26 mouse cellular contexts compared by ENCODE assay signal in genomic region chr14:45810630-45811029, GRCm38 (mm10).
DNase-seq lines count a peak whose midpoint lies in the region; ATAC-seq and TF ChIP-seq lines count a peak whose summit lies in the region.
"Had no signal": no experiment of that assay in that cellular context is flagged by ENCODE, and none has a peak within 500 bp of the region (broad histone marks: within the 10 kb centered on the region; RNA-seq: fewer than 3 reads in every experiment).

No protein-coding gene starts in this region.

- TF ChIP-seq EP300 in heart, adult 2 months (IDR thresholded peaks at IDR 0.05; ENCODE audit: insufficient read depth, low read depth, low read length): no peak
- peak; percentile 66; the same call in 1 of the 2 replicates for TF ChIP-seq EP300 in lung, postnatal 0 days (IDR thresholded peaks at IDR 0.05)

- no peak overlapping the region for H3K9ac ChIP-seq in heart, embryonic 11.5 days (ENCODE audit: low read depth, low read length)
- no peak overlapping the region for H3K9ac ChIP-seq in heart, embryonic 13.5 days
- no peak overlapping the region for H3K9ac ChIP-seq in heart, adult 2 months (ENCODE audit: low read depth, low read length)
- H3K9ac ChIP-seq in heart, embryonic 16.5 days (ENCODE audit: low read length): no peak overlapping the region
- H3K9ac ChIP-seq in lung, postnatal 0 days (replicated peaks; ENCODE audit: low read depth): no peak overlapping the region
- H3K9ac ChIP-seq: embryonic facial prominence, embryonic 13.5 days; forebrain, embryonic 12.5 days; forebrain, embryonic 15.5 days; hindbrain, embryonic 14.5 days had no signal

- peak; percentile 28 for DNase-seq in heart, adult 11 months
- DNase-seq in heart, adult 2 months: no peak
- no peak for DNase-seq in heart, postnatal 14 days
- DNase-seq in lung, postnatal 0 days (ENCODE audit: low spot score): peak; percentile 44
- DNase-seq in lung, adult 18-20 months: no peak
- DNase-seq: adrenal gland, adult 8-10 months; adrenal gland, postnatal 25 days; cerebellum, adult 11-12 months; cerebellum, adult 8-10 months; cerebellum, postnatal 10 days; cerebellum, postnatal 36 days; embryo, embryonic 11 days; gastrocnemius, postnatal 25 days; heart, postnatal 4 days had no signal

- no peaks in the 10 kb centered on the region for H3K36me3 ChIP-seq in heart, embryonic 11.5 days (ENCODE audit: control insufficient read depth, insufficient read depth, low read length)
- H3K36me3 ChIP-seq in heart, embryonic 13.5 days: no peaks in the 10 kb centered on the region
- H3K36me3 ChIP-seq in heart, adult 2 months (ENCODE audit: control insufficient read depth, insufficient read depth, low read length): no peaks in the 10 kb centered on the region
- no peaks in the 10 kb centered on the region for H3K36me3 ChIP-seq in heart, embryonic 16.5 days (ENCODE audit: control insufficient read depth, insufficient read depth)
- H3K36me3 ChIP-seq in lung, postnatal 0 days (ENCODE audit: insufficient read depth, low read length): no peaks in the 10 kb centered on the region
- H3K36me3 ChIP-seq: embryonic facial prominence, embryonic 10.5 days; embryonic facial prominence, embryonic 13.5 days; forebrain, embryonic 12.5 days; forebrain, embryonic 15.5 days had no signal

- no peaks in the 10 kb centered on the region for H3K27me3 ChIP-seq in heart, embryonic 11.5 days (ENCODE audit: control insufficient read depth, insufficient read depth, low read length)
- no peaks in the 10 kb centered on the region for H3K27me3 ChIP-seq in heart, embryonic 13.5 days (replicated peaks)
- no peaks in the 10 kb centered on the region for H3K27me3 ChIP-seq in heart, adult 2 months (ENCODE audit: control insufficient read depth, insufficient read depth, low read length)
- no peaks in the 10 kb centered on the region for H3K27me3 ChIP-seq in heart, embryonic 16.5 days (ENCODE audit: control insufficient read depth, insufficient read depth, low read length)
- no peaks in the 10 kb centered on the region for H3K27me3 ChIP-seq in lung, postnatal 0 days (replicated peaks; ENCODE audit: insufficient read depth, low read length)
- H3K27me3 ChIP-seq: embryonic facial prominence, embryonic 13.5 days; forebrain, embryonic 12.5 days; forebrain, embryonic 15.5 days had no signal

- peaks cover 3% of the 10 kb centered on the region; the same call in 1 of the 2 replicates for H3K4me1 ChIP-seq in heart, embryonic 11.5 days (ENCODE audit: control insufficient read depth, insufficient read depth, low read length)
- peaks cover 12% of the 10 kb centered on the region for H3K4me1 ChIP-seq in heart, embryonic 13.5 days
- H3K4me1 ChIP-seq in heart, adult 2 months (ENCODE audit: control insufficient read depth, insufficient read depth, low read length): no peaks in the 10 kb centered on the region
- 0 out of 2 replicates have a peak, but pooled peaks cover 2% of the 10 kb centered on the region for H3K4me1 ChIP-seq in heart, embryonic 16.5 days (ENCODE audit: control insufficient read depth, insufficient read depth, low read length)
- H3K4me1 ChIP-seq in lung, postnatal 0 days (ENCODE audit: insufficient read depth, low read depth, low read length): no peaks in the 10 kb centered on the region
- H3K4me1 ChIP-seq: forebrain, embryonic 12.5 days; forebrain, embryonic 15.5 days had no signal

- no peak for TF ChIP-seq POLR2A in heart, adult 2 months (IDR thresholded peaks at IDR 0.05; ENCODE audit: insufficient read depth, low read depth, low read length)

- no peak overlapping the region for H3K27ac ChIP-seq in heart, embryonic 11.5 days (ENCODE audit: low read depth, low read length)
- H3K27ac ChIP-seq in heart, embryonic 13.5 days (replicated peaks): no peak overlapping the region
- H3K27ac ChIP-seq in heart, adult 2 months: no peak overlapping the region
- no peak overlapping the region for H3K27ac ChIP-seq in heart, embryonic 16.5 days (ENCODE audit: low read length)
- H3K27ac ChIP-seq in lung, postnatal 0 days (ENCODE audit: low read length): no peak overlapping the region
- H3K27ac ChIP-seq: embryonic facial prominence, embryonic 13.5 days; forebrain, embryonic 12.5 days; forebrain, embryonic 15.5 days; hindbrain, embryonic 14.5 days; hindbrain, postnatal 0 days had no signal

- ATAC-seq in heart, embryonic 11.5 days (replicated peaks; ENCODE audit: insufficient number of reproducible peaks, low FRiP score, low TSS enrichment): no peak
- no peak for ATAC-seq in heart, embryonic 13.5 days (ENCODE audit: extremely low read depth, insufficient number of reproducible peaks, low FRiP score, low TSS enrichment)
- no peak for ATAC-seq in heart, embryonic 16.5 days (replicated peaks; ENCODE audit: extremely low read depth, insufficient read depth, low FRiP score)
- peak; percentile 75 for ATAC-seq in lung, postnatal 0 days
- ATAC-seq: activated CD4-positive, CD25-positive, alpha-beta regulatory T cell, adult 4 months; forebrain, embryonic 15.5 days; hindbrain, postnatal 0 days; inflammation-experienced regulatory T-cells, adult 6 months had no signal

- H3K4me2 ChIP-seq in heart, embryonic 11.5 days: no peak overlapping the region
- peak overlapping the region; percentile 16; the same call in 1 of the 2 replicates for H3K4me2 ChIP-seq in heart, embryonic 13.5 days
- H3K4me2 ChIP-seq in heart, embryonic 16.5 days (ENCODE audit: low read depth, low read length): 0 out of 2 replicates have a peak overlapping the region, but pooled peaks have one; percentile 8
- no peak overlapping the region for H3K4me2 ChIP-seq in lung, postnatal 0 days (replicated peaks; ENCODE audit: low read depth, low read length)
- H3K4me2 ChIP-seq: embryonic facial prominence, embryonic 13.5 days; forebrain, embryonic 12.5 days; forebrain, embryonic 15.5 days; hindbrain, embryonic 14.5 days had no signal

- no peak overlapping the region for H3K4me3 ChIP-seq in heart, embryonic 11.5 days (ENCODE audit: low read depth, low read length)
- no peak overlapping the region for H3K4me3 ChIP-seq in heart, embryonic 13.5 days
- H3K4me3 ChIP-seq in heart, adult 2 months: no peak overlapping the region
- H3K4me3 ChIP-seq in heart, embryonic 16.5 days (ENCODE audit: low read length): no peak overlapping the region
- H3K4me3 ChIP-seq in lung, postnatal 0 days (ENCODE audit: low read depth, low read length): no peak overlapping the region
- H3K4me3 ChIP-seq: embryonic facial prominence, embryonic 10.5 days; embryonic facial prominence, embryonic 13.5 days; erythroblast, embryonic 14.5 days; forebrain, embryonic 12.5 days; forebrain, embryonic 15.5 days had no signal

- TF ChIP-seq CTCF in heart, adult 2 months (IDR thresholded peaks at IDR 0.05): no peak
- no peak for TF ChIP-seq CTCF in lung, postnatal 0 days (IDR thresholded peaks at IDR 0.05)

- intact Hi-C loops in heart, adult 2 months (cut with DNase I): no loop called here
- intact Hi-C loops in heart, postnatal 14 days (cut with DNase I): no loop called here

- 26% methylated on average over 3 of the region's 3 CpGs for WGBS in heart, embryonic 11.5 days (ENCODE audit: insufficient replicate concordance)
- 16% methylated on average over 3 of the region's 3 CpGs for WGBS in heart, embryonic 13.5 days
- WGBS in heart, adult 2 months: 21% methylated on average over 3 of the region's 3 CpGs
- WGBS in heart, embryonic 16.5 days: 17% methylated on average over 3 of the region's 3 CpGs
- 23% methylated on average over 3 of the region's 3 CpGs for WGBS in lung, postnatal 0 days

- no peaks in the 10 kb centered on the region for H3K9me3 ChIP-seq in heart, embryonic 11.5 days (replicated peaks; ENCODE audit: control insufficient read depth, low read length)
- no peaks in the 10 kb centered on the region for H3K9me3 ChIP-seq in heart, embryonic 13.5 days
- H3K9me3 ChIP-seq in heart, embryonic 16.5 days (replicated peaks; ENCODE audit: control insufficient read depth, low read length): no peaks in the 10 kb centered on the region
- H3K9me3 ChIP-seq in lung, postnatal 0 days (ENCODE audit: low read length): no peaks in the 10 kb centered on the region
- H3K9me3 ChIP-seq: embryonic facial prominence, embryonic 10.5 days; embryonic facial prominence, embryonic 13.5 days; forebrain, embryonic 12.5 days; forebrain, embryonic 15.5 days had no signal

- H3K79me2 ChIP-seq in heart, adult 2 months (replicated peaks; ENCODE audit: control insufficient read depth, insufficient read depth, low read length): no peaks in the 10 kb centered on the region

Comparison
In these comparisons a context has a peak if more than half of its experiments do, and no peak if none do; other contexts are left out.
1. DNase-seq: peak in heart, adult 11 months (single experiment) and lung, postnatal 0 days (single experiment); none in heart, adult 2 months (0 of 2), heart, postnatal 14 days (0 of 2) and lung, adult 18-20 months (0 of 2).
2. H3K4me2 ChIP-seq: peak in heart, embryonic 13.5 days (single experiment) and heart, embryonic 16.5 days (single experiment); none in heart, embryonic 11.5 days (single experiment) and lung, postnatal 0 days (single experiment).